Mouse (Mus musculus): Measurements from ENCODE around the gene Tmem80. TPM values are rescaled to one million over a fixed set of nuclear protein-coding genes. Genes with fewer than 3 reads are reported as not detected.

The Tmem80 gene
- total and polyA plus RNA-seq, 2 experiments from 2014 or later, result 36.4 to 42.0 TPM

DNA sequence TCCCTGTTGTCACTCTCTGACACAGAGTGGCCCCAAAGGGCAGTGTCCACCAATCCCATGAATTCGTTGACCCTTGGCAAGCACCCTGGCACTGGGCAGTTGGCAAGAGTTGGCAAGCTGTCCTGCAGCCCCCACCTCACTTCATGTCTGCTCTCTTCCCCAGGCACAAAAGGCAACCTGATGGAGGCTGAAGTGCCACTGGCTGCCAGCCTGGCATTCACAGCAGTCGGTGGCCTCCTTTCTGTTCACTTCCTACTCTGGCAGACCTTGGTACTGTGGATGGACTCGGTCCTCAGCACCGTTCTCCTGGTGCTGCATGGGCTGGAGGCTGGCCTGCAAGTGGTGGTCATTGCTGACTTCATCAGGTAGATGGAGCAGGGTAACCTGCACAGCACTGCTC, 8.1 kb downstream of the Tmem80 start:
- H3K4me3 ChIP-seq (ENCODE audit: low read length), result no peak overlapping the region
- 0 out of 2 replicates have a peak, but pooled peaks have one; percentile 48 for ATAC-seq
- peak; percentile 35 for DNase-seq (ENCODE audit: low spot score)
- 0 out of 2 replicates have a peak, but pooled peaks cover 3% of the 10 kb centered on the region for H3K4me1 ChIP-seq (ENCODE audit: insufficient read depth, low read length)
- H3K4me2 ChIP-seq (ENCODE audit: low read depth, low read length), result no peak overlapping the region
- peaks cover 12% of the 10 kb centered on the region; the same call in 1 of the 2 replicates for H3K36me3 ChIP-seq (ENCODE audit: insufficient read depth, low read length)
- H3K9me3 ChIP-seq (ENCODE audit: low read length), result no peaks in the 10 kb centered on the region
- H3K9ac ChIP-seq (replicated peaks; ENCODE audit: low read length), result no peak overlapping the region
- H3K27me3 ChIP-seq (ENCODE audit: insufficient read depth, low read length), result no peaks in the 10 kb centered on the region
- WGBS, result 76% methylated on average over 4 of the region's 4 CpGs
- no peak overlapping the region for H3K27ac ChIP-seq
- TF ChIP-seq CTCF (IDR thresholded peaks at IDR 0.05; ENCODE audit: low read depth), result no peak

DNA sequence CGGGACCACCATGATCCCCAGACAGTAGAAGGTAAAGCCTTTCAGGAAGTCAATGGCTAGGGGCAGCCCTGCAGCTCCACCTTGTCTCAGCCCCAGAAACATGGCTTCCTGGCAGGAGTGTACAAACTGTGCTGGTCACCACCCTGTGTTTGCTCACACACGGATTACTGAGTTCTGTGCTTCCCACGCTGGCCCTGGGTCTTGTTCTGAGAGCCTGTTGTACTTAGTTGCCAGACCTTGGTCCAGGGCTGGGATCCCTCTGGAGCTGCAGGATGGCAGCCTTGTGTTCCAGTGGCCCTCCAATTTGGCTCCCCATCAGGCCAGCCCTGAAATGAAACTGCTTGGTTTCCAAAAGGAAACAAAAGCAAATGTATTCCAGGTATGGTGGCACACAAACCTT, 8.8 kb downstream of the Tmem80 start:
- 85% methylated on average over 3 of the region's 3 CpGs for WGBS

DNA sequence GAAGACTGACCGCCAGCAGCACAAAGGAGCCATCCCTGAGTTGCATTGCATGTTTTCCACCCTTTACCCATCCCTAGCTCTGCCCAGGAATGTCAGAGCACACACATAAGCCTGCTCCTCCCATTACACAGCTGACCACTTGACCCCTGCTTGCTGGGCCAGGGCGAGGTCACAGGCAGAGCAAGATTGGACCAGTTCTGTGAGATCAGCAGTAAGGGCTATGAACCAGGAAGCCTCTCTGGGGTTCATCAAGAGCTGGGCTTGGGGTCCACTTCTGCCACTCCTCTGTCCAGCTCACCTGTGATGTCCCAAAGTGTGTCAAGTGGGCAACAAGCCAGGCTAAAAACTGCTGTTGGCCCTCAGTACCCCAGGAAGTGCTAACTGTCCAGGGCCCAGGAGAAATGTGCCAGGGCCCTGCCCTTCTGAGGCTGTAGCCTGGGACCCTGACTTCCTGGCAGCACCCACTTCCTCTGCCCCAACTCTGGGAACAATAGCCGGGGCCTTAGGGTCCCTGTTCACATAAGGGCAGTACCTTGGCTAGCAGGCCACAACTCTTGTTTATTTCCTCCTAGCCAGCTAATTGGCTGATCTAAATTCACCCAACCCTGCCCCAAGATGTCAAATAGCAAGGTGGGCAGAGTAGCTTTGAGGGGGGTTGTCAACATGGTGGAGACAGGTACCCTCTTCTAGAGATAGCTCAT, 10.3 kb downstream of the Tmem80 start:
- ATAC-seq (no peak), DNase-seq (ENCODE audit: low spot score) (no peak)
- Histone ChIP-seq H3K4me1 (ENCODE audit: insufficient read depth, low read length) (0 out of 2 replicates have a peak, but pooled peaks cover 3% of the 10 kb centered on the region), H3K27ac (no peak overlapping the region), H3K27me3 (ENCODE audit: insufficient read depth, low read length) (no peaks in the 10 kb centered on the region), H3K9ac (replicated peaks; ENCODE audit: low read length) (no peak overlapping the region), H3K4me3 (ENCODE audit: low read length) (no peak overlapping the region), H3K36me3 (ENCODE audit: insufficient read depth, low read length) (peaks cover 12% of the 10 kb centered on the region; the same call in 1 of the 2 replicates), H3K9me3 (ENCODE audit: low read length) (no peaks in the 10 kb centered on the region), H3K4me2 (ENCODE audit: low read depth, low read length) (no peak overlapping the region)
- WGBS, result 81% methylated on average over 3 of the region's 3 CpGs
- no peak for TF ChIP-seq CTCF (IDR thresholded peaks at IDR 0.05; ENCODE audit: low read depth)

More for the DNA sequence above, 8.8 kb downstream of the Tmem80 start:
- H3K4me1 ChIP-seq (ENCODE audit: insufficient read depth, low read length), result 0 out of 2 replicates have a peak, but pooled peaks cover 3% of the 10 kb centered on the region
- H3K4me2 ChIP-seq (ENCODE audit: low read depth, low read length), result no peak overlapping the region
- no peak overlapping the region for H3K27ac ChIP-seq
- H3K4me3 ChIP-seq (ENCODE audit: low read length), result no peak overlapping the region
- DNase-seq (ENCODE audit: low spot score), result no peak
- no peak for TF ChIP-seq CTCF (IDR thresholded peaks at IDR 0.05; ENCODE audit: low read depth)
- H3K27me3 ChIP-seq (ENCODE audit: insufficient read depth, low read length), result no peaks in the 10 kb centered on the region
- ATAC-seq, result no peak
- H3K36me3 ChIP-seq (ENCODE audit: insufficient read depth, low read length), result peaks cover 12% of the 10 kb centered on the region; the same call in 1 of the 2 replicates
- no peak overlapping the region for H3K9ac ChIP-seq (replicated peaks; ENCODE audit: low read length)
- H3K9me3 ChIP-seq (ENCODE audit: low read length), result no peaks in the 10 kb centered on the region

DNA sequence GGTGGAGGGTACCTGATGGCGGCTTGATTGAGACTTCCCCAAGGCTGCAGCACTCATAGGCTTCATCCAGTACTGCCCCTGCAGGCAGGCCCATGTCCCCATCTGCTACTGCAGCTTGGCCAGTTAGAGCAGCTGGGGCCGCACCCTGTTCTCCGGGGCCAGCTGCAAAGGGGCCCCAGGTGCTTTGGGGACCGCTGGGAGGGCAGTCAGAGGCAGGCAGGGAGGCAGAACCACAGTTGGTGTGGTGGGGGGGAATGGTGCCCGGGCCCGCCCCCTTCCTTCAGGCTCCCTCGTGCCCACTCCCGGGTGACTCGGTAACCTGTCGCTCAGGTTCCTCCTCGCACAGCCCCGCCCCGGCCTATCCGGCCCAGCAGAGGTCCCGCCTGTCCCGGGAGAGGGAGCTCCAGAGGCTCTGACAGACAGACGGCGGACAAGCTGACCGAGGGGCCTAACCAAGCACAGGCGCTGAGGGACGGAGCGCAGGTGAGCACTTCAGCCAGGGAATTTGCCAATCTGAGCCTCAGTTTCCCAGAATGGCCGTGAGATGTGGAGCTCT, 11.1 kb downstream of the Tmem80 start, which contains the start of gene Eps8l2:
TSS of gene Eps8l2 (plus strand) at position 305 of the 556 bp plus-strand sequence.
- DNase-seq (ENCODE audit: low spot score), result no peak
- no peaks in the 10 kb centered on the region for H3K9me3 ChIP-seq (ENCODE audit: low read length)
- 0 out of 2 replicates have a peak, but pooled peaks cover 3% of the 10 kb centered on the region for H3K4me1 ChIP-seq (ENCODE audit: insufficient read depth, low read length)
- H3K9ac ChIP-seq (replicated peaks; ENCODE audit: low read length), result peak within 1 kb of the TSS; percentile 17; the same call in 1 of the 2 replicates
- no peak within 1 kb of the TSS for H3K4me3 ChIP-seq (ENCODE audit: low read length)
- H3K27ac ChIP-seq, result no peak within 1 kb of the TSS
- H3K27me3 ChIP-seq (ENCODE audit: insufficient read depth, low read length), result no peaks in the 10 kb centered on the region
- H3K36me3 ChIP-seq (ENCODE audit: insufficient read depth, low read length), result peaks cover 7% of the 10 kb centered on the region; the same call in 1 of the 2 replicates
- H3K4me2 ChIP-seq (ENCODE audit: low read depth, low read length), result peak within 1 kb of the TSS; percentile 23; the same call in 1 of the 2 replicates
- WGBS, result 5% methylated on average over 23 of the region's 23 CpGs
- no peak for TF ChIP-seq CTCF (IDR thresholded peaks at IDR 0.05; ENCODE audit: low read depth)
- ATAC-seq, result no peak

DNA sequence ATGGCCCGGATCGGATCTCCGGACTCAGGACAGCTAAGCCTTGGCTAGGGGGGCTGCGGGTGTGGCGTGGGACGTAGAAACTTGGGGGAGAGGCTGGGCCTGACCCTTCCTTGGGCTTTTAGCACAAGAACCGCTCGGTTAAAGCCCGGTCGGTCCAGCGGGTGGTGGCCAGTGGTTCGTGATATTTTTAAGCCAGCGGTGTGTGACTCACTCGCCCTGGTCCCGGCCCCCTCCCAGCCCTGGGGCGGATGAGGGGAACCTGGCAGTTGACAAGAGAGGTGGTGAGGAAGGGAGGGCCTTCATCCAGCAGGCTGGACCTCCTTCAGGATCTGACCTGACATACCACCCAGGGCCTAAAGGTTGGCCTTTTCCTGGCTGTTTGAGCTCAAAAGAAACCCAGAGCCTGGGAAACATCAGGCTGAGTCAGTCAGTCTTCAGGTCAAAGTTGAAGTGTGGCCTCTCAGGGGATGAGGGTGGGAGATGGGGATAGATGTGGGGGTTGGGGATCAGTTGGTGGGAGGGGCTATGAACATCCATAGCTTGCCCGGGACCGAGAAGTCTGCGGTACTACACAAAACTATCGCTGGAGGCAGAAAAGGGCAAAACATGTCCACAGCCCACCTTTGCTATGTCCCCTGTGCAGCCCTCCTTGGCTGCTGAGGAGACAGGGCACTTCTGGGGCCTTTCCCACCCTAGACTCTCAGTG, 11.8 kb downstream of the Tmem80 start:
- Histone ChIP-seq H3K4me2 (ENCODE audit: low read depth, low read length) (peak overlapping the region; percentile 23; the same call in 1 of the 2 replicates), H3K4me3 (ENCODE audit: low read length) (no peak overlapping the region), H3K27me3 (ENCODE audit: insufficient read depth, low read length) (no peaks in the 10 kb centered on the region), H3K36me3 (ENCODE audit: insufficient read depth, low read length) (peaks cover 7% of the 10 kb centered on the region; the same call in 1 of the 2 replicates), H3K9ac (replicated peaks; ENCODE audit: low read length) (no peak overlapping the region), H3K4me1 (ENCODE audit: insufficient read depth, low read length) (0 out of 2 replicates have a peak, but pooled peaks cover 3% of the 10 kb centered on the region), H3K9me3 (ENCODE audit: low read length) (no peaks in the 10 kb centered on the region), H3K27ac (no peak overlapping the region)
- DNase-seq (ENCODE audit: low spot score) (no peak), ATAC-seq (no peak)
- TF ChIP-seq CTCF (IDR thresholded peaks at IDR 0.05; ENCODE audit: low read depth), result no peak
- 38% methylated on average over 20 of the region's 20 CpGs for WGBS

DNA sequence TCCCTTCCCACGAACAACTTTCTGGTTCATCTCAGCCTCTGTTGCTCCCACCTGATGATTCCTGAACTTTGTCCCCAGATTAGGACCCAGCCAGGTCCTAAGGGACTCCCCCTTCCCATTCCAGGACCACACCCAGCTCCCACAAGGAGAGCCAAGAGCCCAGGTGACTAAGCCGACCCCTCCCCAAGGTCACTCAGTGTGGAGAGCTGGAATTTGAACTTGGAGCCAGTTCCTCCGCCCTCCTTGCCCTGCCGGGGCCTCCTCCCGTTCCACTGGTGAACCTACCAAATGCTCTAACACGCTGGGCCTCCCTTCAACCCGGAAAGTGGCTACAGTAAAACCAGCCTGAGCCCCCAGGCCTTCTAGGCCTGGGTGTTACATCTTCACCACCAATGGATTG, 12.5 kb downstream of the Tmem80 start:
- DNase-seq (ENCODE audit: low spot score), result no peak
- H3K4me2 ChIP-seq (ENCODE audit: low read depth, low read length), result no peak overlapping the region
- WGBS, result 87% methylated on average over 7 of the region's 7 CpGs
- no peak overlapping the region for H3K9ac ChIP-seq (replicated peaks; ENCODE audit: low read length)
- peaks cover 2% of the 10 kb centered on the region; the same call in 1 of the 2 replicates for H3K36me3 ChIP-seq (ENCODE audit: insufficient read depth, low read length)
- H3K4me3 ChIP-seq (ENCODE audit: low read length), result no peak overlapping the region
- 0 out of 2 replicates have a peak, but pooled peaks cover 3% of the 10 kb centered on the region for H3K4me1 ChIP-seq (ENCODE audit: insufficient read depth, low read length)
- H3K9me3 ChIP-seq (ENCODE audit: low read length), result no peaks in the 10 kb centered on the region
- H3K27ac ChIP-seq, result no peak overlapping the region
- H3K27me3 ChIP-seq (ENCODE audit: insufficient read depth, low read length), result no peaks in the 10 kb centered on the region
- ATAC-seq, result no peak
- no peak for TF ChIP-seq CTCF (IDR thresholded peaks at IDR 0.05; ENCODE audit: low read depth)
